Mouse (Mus musculus): ENCODE results near the gene Dock9. TPM values are rescaled to one million over a fixed set of nuclear protein-coding genes. Genes with fewer than 3 reads are reported as not detected.

The Dock9 gene
- polyA plus RNA-seq, 1 experiment from 2014 or later = 14.3 TPM

DNA sequence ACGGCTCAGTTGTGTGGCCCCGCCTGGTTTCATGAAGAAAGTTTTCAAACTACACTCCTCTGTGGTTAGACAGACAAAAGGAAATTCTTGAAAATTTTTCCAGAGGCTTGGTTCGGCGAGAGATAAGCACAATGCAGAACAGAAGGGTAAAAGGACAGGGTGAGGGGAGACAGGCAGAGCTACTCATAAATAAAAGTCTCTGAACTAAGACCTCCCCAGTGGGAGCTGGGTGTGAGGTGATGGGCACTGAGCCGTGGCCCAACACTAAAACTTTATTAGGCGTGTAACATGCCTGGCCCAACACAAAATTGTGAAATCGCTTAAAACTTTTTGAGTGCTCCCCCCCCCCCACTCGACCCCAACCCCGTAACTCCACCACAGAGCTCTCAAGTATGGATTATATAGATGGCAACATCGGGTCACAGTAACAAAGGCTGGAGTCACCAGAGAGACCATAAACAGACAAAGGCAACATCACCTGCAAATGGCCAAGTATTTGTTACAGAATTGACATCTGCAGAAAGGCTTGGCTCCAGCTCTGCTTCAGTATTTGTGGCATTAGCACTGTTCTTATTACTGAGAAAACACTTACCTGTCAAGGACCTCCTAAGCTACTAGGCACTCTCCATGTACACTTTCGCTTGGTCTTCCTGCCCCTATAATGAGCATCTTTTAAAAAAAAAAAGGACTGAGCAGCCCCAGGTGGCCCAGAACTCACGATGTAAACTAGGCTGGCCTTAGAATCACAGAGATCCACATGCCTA, 138.4 kb downstream of the Dock9 start:
- H3K27ac ChIP-seq (ENCODE audit: low read depth, low read length) = peak overlapping the region; percentile 62; the same call in 1 of the 2 replicates
- H3K4me1 ChIP-seq (ENCODE audit: control insufficient read depth, insufficient read depth, low read length) = peaks cover 36% of the 10 kb centered on the region
- H3K9ac ChIP-seq (ENCODE audit: low read depth, low read length) = no peak overlapping the region
- 28% methylated on average over 12 of the region's 12 CpGs for WGBS
- H3K9me3 ChIP-seq (ENCODE audit: control insufficient read depth, low read length) = no peaks in the 10 kb centered on the region
- H3K36me3 ChIP-seq (ENCODE audit: control insufficient read depth, insufficient read depth, low read length) = no peaks in the 10 kb centered on the region; the same call in 1 of the 2 replicates
- H3K4me3 ChIP-seq (ENCODE audit: low read length) = no peak overlapping the region
- no peaks in the 10 kb centered on the region for H3K27me3 ChIP-seq (ENCODE audit: control insufficient read depth, insufficient read depth, low read length)
- ATAC-seq (ENCODE audit: low FRiP score, low TSS enrichment) = peak; percentile 90
- H3K4me2 ChIP-seq (replicated peaks; ENCODE audit: low read depth, low read length) = no peak overlapping the region; the same call in 1 of the 2 replicates

GRCm38 (mm10) chr14:121658537-121658936, 139.1 kb downstream of the Dock9 start:
- no peak overlapping the region for H3K4me3 ChIP-seq (ENCODE audit: low read length)
- H3K4me2 ChIP-seq (replicated peaks; ENCODE audit: low read depth, low read length) = no peak overlapping the region; the same call in 1 of the 2 replicates
- peak overlapping the region; percentile 62; the same call in 1 of the 2 replicates for H3K27ac ChIP-seq (ENCODE audit: low read depth, low read length)
- H3K4me1 ChIP-seq (ENCODE audit: control insufficient read depth, insufficient read depth, low read length) = peaks cover 41% of the 10 kb centered on the region
- H3K9me3 ChIP-seq (ENCODE audit: control insufficient read depth, low read length) = no peaks in the 10 kb centered on the region
- no peaks in the 10 kb centered on the region; the same call in 1 of the 2 replicates for H3K36me3 ChIP-seq (ENCODE audit: control insufficient read depth, insufficient read depth, low read length)
- no peak overlapping the region for H3K9ac ChIP-seq (ENCODE audit: low read depth, low read length)
- 62% methylated on average over 9 of the region's 9 CpGs for WGBS
- H3K27me3 ChIP-seq (ENCODE audit: control insufficient read depth, insufficient read depth, low read length) = no peaks in the 10 kb centered on the region
- peak; percentile 53 for ATAC-seq (ENCODE audit: low FRiP score, low TSS enrichment)

DNA sequence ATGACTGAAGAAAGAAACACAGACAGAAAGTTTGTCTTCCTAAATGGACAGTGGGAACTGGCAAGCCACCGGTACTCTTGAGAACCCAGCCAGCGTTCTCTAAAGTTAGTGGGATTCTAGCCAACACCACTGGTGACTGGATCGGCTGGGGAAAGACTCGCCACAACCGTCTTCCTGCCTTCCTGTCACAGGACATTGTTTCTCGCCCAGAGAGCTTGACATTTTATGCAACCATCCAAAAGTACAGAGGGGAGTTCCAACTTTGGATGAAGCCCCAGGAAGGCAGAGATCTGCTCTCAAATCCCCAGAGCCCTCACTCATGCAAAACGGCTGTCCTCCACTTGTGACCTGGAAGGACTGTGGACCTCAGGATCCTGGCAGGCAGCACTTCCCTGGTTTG, 140.0 kb downstream of the Dock9 start:
- Histone ChIP-seq H3K36me3 (ENCODE audit: control insufficient read depth, insufficient read depth, low read length) (no peaks in the 10 kb centered on the region; the same call in 1 of the 2 replicates), H3K9me3 (ENCODE audit: control insufficient read depth, low read length) (no peaks in the 10 kb centered on the region), H3K27me3 (ENCODE audit: control insufficient read depth, insufficient read depth, low read length) (no peaks in the 10 kb centered on the region), H3K4me1 (ENCODE audit: control insufficient read depth, insufficient read depth, low read length) (peaks cover 43% of the 10 kb centered on the region), H3K4me2 (replicated peaks; ENCODE audit: low read depth, low read length) (no peak overlapping the region), H3K4me3 (ENCODE audit: low read length) (no peak overlapping the region), H3K27ac (ENCODE audit: low read depth, low read length) (no peak overlapping the region), H3K9ac (ENCODE audit: low read depth, low read length) (no peak overlapping the region)
- ATAC-seq (ENCODE audit: low FRiP score, low TSS enrichment) = no peak
- 69% methylated on average over 7 of the region's 7 CpGs for WGBS

DNA sequence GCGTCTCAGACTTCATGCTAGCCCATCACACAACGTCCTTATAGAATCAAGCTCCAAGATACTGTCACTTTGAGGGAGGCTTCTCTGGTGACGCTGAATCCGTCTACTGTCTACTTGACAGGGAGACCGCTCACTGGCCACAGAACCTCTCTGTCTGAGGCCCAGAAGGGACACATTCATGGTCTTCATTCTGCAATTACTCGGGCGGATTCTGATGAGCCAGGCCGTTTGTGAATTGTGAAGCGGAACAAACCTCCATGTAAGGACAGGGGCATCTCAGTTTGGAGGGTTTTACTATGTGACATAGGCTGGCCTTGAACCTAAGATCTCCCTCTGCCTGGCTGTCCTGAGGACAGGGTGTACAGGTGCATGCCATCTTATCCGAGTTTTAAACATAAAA, 140.7 kb downstream of the Dock9 start:
- H3K27ac ChIP-seq (ENCODE audit: low read depth, low read length) = no peak overlapping the region
- no peaks in the 10 kb centered on the region for H3K27me3 ChIP-seq (ENCODE audit: control insufficient read depth, insufficient read depth, low read length)
- H3K9me3 ChIP-seq (ENCODE audit: control insufficient read depth, low read length) = no peaks in the 10 kb centered on the region
- H3K36me3 ChIP-seq (ENCODE audit: control insufficient read depth, insufficient read depth, low read length) = peaks cover 3% of the 10 kb centered on the region; the same call in 1 of the 2 replicates
- H3K4me2 ChIP-seq (replicated peaks; ENCODE audit: low read depth, low read length) = no peak overlapping the region
- H3K4me3 ChIP-seq (ENCODE audit: low read length) = no peak overlapping the region
- ATAC-seq (ENCODE audit: low FRiP score, low TSS enrichment) = no peak
- H3K4me1 ChIP-seq (ENCODE audit: control insufficient read depth, insufficient read depth, low read length) = peaks cover 43% of the 10 kb centered on the region
- 87% methylated on average over 10 of the region's 10 CpGs for WGBS
- H3K9ac ChIP-seq (ENCODE audit: low read depth, low read length) = no peak overlapping the region

DNA sequence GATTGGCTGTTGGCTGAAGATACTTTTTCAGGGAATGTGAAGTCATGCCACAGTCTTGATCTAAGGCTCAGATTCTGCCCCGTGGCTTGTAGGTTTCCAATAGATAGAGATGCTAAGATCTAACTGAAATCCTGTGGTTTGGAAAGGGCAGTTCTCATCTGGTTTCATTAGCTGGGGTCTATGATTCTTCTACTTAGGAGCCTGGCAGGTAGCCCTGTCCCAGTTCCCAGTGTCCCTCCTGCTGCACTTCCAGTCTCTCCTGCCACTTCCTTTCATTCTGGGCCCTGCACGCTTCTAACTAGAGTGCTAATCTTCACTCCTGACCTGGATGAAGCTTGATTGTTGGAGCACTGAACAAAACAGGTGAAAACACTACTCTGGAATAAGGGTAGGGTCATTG, 142.7 kb downstream of the Dock9 start:
- Histone ChIP-seq H3K4me2 (replicated peaks; ENCODE audit: low read depth, low read length) (no peak overlapping the region), H3K9ac (ENCODE audit: low read depth, low read length) (no peak overlapping the region), H3K27me3 (ENCODE audit: control insufficient read depth, insufficient read depth, low read length) (no peaks in the 10 kb centered on the region), H3K27ac (ENCODE audit: low read depth, low read length) (no peak overlapping the region), H3K4me1 (ENCODE audit: control insufficient read depth, insufficient read depth, low read length) (peaks cover 31% of the 10 kb centered on the region), H3K36me3 (ENCODE audit: control insufficient read depth, insufficient read depth, low read length) (peaks cover 3% of the 10 kb centered on the region; the same call in 1 of the 2 replicates), H3K4me3 (ENCODE audit: low read length) (no peak overlapping the region), H3K9me3 (ENCODE audit: control insufficient read depth, low read length) (no peaks in the 10 kb centered on the region)
- WGBS = 63% methylated on average over 2 of the region's 2 CpGs
- ATAC-seq (ENCODE audit: low FRiP score, low TSS enrichment) = no peak

DNA sequence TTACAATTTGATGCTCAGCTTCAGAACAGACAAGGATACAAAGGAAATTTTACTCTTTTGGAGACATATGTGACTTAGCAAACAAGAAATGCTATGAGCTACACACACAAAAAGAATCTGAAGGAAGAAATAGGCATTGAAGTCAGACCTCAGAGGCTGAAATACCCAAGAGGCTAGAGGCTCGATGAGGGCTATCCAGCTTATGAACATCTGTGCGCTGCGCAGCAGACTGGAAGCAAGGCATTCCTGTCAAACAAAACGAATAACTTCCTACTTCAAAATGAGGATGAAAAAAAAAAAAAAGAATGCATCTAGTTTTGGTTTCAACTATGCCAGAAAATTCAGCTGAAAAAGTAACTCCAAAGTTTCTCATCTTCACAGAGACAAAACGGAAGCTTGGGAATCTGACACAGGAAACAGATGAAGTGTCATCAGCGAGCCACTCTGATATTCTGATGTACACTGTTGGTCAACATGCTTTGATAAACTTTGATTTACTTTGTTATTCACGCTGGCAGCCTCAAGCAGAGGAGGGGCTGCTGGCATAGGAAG, 143.1 kb downstream of the Dock9 start:
- H3K4me3 ChIP-seq (ENCODE audit: low read length) = no peak overlapping the region
- peaks cover 3% of the 10 kb centered on the region; the same call in 1 of the 2 replicates for H3K36me3 ChIP-seq (ENCODE audit: control insufficient read depth, insufficient read depth, low read length)
- no peak overlapping the region for H3K27ac ChIP-seq (ENCODE audit: low read depth, low read length)
- H3K9ac ChIP-seq (ENCODE audit: low read depth, low read length) = no peak overlapping the region
- no peak overlapping the region for H3K4me2 ChIP-seq (replicated peaks; ENCODE audit: low read depth, low read length)
- H3K4me1 ChIP-seq (ENCODE audit: control insufficient read depth, insufficient read depth, low read length) = peaks cover 26% of the 10 kb centered on the region
- H3K9me3 ChIP-seq (ENCODE audit: control insufficient read depth, low read length) = no peaks in the 10 kb centered on the region
- 57% methylated on average over 7 of the region's 7 CpGs for WGBS
- no peaks in the 10 kb centered on the region for H3K27me3 ChIP-seq (ENCODE audit: control insufficient read depth, insufficient read depth, low read length)
- no peak for ATAC-seq (ENCODE audit: low FRiP score, low TSS enrichment)

GRCm38 (mm10) chr14:121653717-121654116, 143.9 kb downstream of the Dock9 start:
- Histone ChIP-seq H3K4me3 (ENCODE audit: low read length) (no peak overlapping the region), H3K4me2 (replicated peaks; ENCODE audit: low read depth, low read length) (no peak overlapping the region), H3K27ac (ENCODE audit: low read depth, low read length) (no peak overlapping the region), H3K4me1 (ENCODE audit: control insufficient read depth, insufficient read depth, low read length) (peaks cover 25% of the 10 kb centered on the region), H3K9ac (ENCODE audit: low read depth, low read length) (no peak overlapping the region), H3K36me3 (ENCODE audit: control insufficient read depth, insufficient read depth, low read length) (peaks cover 3% of the 10 kb centered on the region; the same call in 1 of the 2 replicates), H3K9me3 (ENCODE audit: control insufficient read depth, low read length) (no peaks in the 10 kb centered on the region), H3K27me3 (ENCODE audit: control insufficient read depth, insufficient read depth, low read length) (no peaks in the 10 kb centered on the region)
- 47% methylated on average over 10 of the region's 10 CpGs for WGBS
- ATAC-seq (ENCODE audit: low FRiP score, low TSS enrichment) = no peak

- no peaks in the 10 kb centered on the region for H3K27me3 ChIP-seq (ENCODE audit: control insufficient read depth, insufficient read depth, low read length)
- WGBS = 82% methylated on average over 7 of the region's 7 CpGs
- H3K36me3 ChIP-seq (ENCODE audit: control insufficient read depth, insufficient read depth, low read length) = peaks cover 3% of the 10 kb centered on the region; the same call in 1 of the 2 replicates
- H3K4me3 ChIP-seq (ENCODE audit: low read length) = no peak overlapping the region
- no peak overlapping the region for H3K4me2 ChIP-seq (replicated peaks; ENCODE audit: low read depth, low read length)
- H3K9ac ChIP-seq (ENCODE audit: low read depth, low read length) = no peak overlapping the region
- peaks cover 25% of the 10 kb centered on the region for H3K4me1 ChIP-seq (ENCODE audit: control insufficient read depth, insufficient read depth, low read length)
- ATAC-seq (ENCODE audit: low FRiP score, low TSS enrichment) = no peak
- no peak overlapping the region for H3K27ac ChIP-seq (ENCODE audit: low read depth, low read length)
- H3K9me3 ChIP-seq (ENCODE audit: control insufficient read depth, low read length) = no peaks in the 10 kb centered on the region
Measured at GRCm38 (mm10) chr14:121653241-121653640, 144.4 kb downstream of the Dock9 start.

DNA sequence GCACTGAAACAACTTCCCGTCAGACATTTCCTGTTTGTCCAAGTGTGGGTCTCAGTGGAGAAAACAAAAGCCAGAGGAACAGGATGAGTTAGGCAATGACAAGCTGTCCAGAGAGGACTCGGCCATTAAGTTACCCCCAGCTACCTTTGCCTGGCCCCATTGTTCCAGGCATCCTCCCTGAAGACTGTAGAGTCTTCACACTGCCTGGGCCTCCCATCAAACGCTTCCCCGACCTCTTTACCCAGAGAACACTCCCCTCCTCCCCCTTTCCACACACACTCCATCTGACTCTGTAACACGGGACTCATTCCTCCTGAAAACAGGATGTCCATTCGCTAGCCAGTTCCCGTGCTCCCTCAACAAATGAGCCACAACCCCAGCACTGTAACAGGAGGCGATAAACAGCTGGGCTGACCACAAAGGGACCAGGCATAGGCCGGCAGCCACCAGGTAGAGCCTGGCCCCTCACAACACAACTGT, 149.0 kb downstream of the Dock9 start:
- Histone ChIP-seq H3K27ac (ENCODE audit: low read depth, low read length) (0 out of 2 replicates have a peak overlapping the region, but pooled peaks have one; percentile 19), H3K9ac (ENCODE audit: low read depth, low read length) (no peak overlapping the region), H3K4me2 (replicated peaks; ENCODE audit: low read depth, low read length) (no peak overlapping the region), H3K9me3 (ENCODE audit: control insufficient read depth, low read length) (no peaks in the 10 kb centered on the region), H3K27me3 (ENCODE audit: control insufficient read depth, insufficient read depth, low read length) (no peaks in the 10 kb centered on the region), H3K4me1 (ENCODE audit: control insufficient read depth, insufficient read depth, low read length) (peaks cover 22% of the 10 kb centered on the region), H3K36me3 (ENCODE audit: control insufficient read depth, insufficient read depth, low read length) (peaks cover 3% of the 10 kb centered on the region; the same call in 1 of the 2 replicates), H3K4me3 (ENCODE audit: low read length) (no peak overlapping the region)
- 18% methylated on average over 9 of the region's 9 CpGs for WGBS
- ATAC-seq (ENCODE audit: low FRiP score, low TSS enrichment) = peak; percentile 63
